Comparison of ENCODE assay signal across 31 mouse cellular contexts in genomic region chr8:19780212-19780611, GRCm38 (mm10). TPM values are rescaled to one million over a fixed set of nuclear protein-coding genes. Genes with fewer than 3 reads are reported as not detected.
"Had no signal": no experiment of that assay in that cellular context is flagged by ENCODE, and none has a peak within 500 bp of the region (broad histone marks: within the 10 kb centered on the region; RNA-seq: fewer than 3 reads in every experiment).

No protein-coding gene starts in this region.

RNA-seq across cellular contexts. Expression of gene 4930467E23Rik, which starts 50.8 kb away (rescaled TPM):
- total RNA-seq: left cerebral cortex, postnatal 4 days; megakaryocyte progenitor cell, adult 5-6 weeks; megakaryocyte, adult 5-6 weeks; midbrain, postnatal 0 days; monocyte, adult 5-6 weeks had no signal
- polyA plus RNA-seq: limb, embryonic 10.5 days; limb, embryonic 12.5 days; limb, embryonic 13.5 days; limb, embryonic 14.5 days; limb, embryonic 15.5 days; liver, adult 2 months; liver, embryonic 11.5 days; liver, embryonic 12.5 days; liver, embryonic 13.5 days; liver, embryonic 14.5 days; liver, embryonic 15.5 days; liver, embryonic 16.5 days; liver, postnatal 0 days; lung, adult 2 months; lung, embryonic 15.5 days; lung, embryonic 16.5 days; macrophage; midbrain, embryonic 10.5 days; midbrain, embryonic 11.5 days; midbrain, embryonic 12.5 days; midbrain, embryonic 13.5 days; midbrain, embryonic 15.5 days; midbrain, embryonic 16.5 days; midbrain, postnatal 0 days; myocyte; neural tube, embryonic 11.5 days; neural tube, embryonic 12.5 days had no signal
